Mouse (Mus musculus) retina, postnatal 1 day (tissue): ENCODE data around the gene Cyp2f2.

ENCODE experiments used
- DNase-seq: peaks from one replicate; pipeline ENCODE4 v3.0.0-alpha.2; 2012

Gene Cyp2f2

GRCm38 (mm10) chr7:27156005-27156404, 36.3 kb downstream of the Cyp2f2 start:
- no peak for DNase-seq

GRCm38 (mm10) chr7:27158171-27158570, 38.5 kb downstream of the Cyp2f2 start:
- DNase-seq: no peak

- DNase-seq: no peak
These were observed 39.5 kb downstream of the Cyp2f2 start for GRCm38 (mm10) chr7:27159256-27159655.

GRCm38 (mm10) chr7:27159882-27160281, 40.2 kb downstream of the Cyp2f2 start:
- peak; percentile 96 for DNase-seq

GRCm38 (mm10) chr7:27160921-27161320, 41.2 kb downstream of the Cyp2f2 start:
- no peak for DNase-seq

- DNase-seq: no peak
These were observed 42.0 kb downstream of the Cyp2f2 start for GRCm38 (mm10) chr7:27161744-27162143.

GRCm38 (mm10) chr7:27162780-27163449, 43.2 kb downstream of the Cyp2f2 start:
- DNase-seq: no peak

- no peak for DNase-seq
These were observed 43.7 kb downstream of the Cyp2f2 start for GRCm38 (mm10) chr7:27163450-27163805.

GRCm38 (mm10) chr7:27164112-27164947, 44.6 kb downstream of the Cyp2f2 start:
- no peak for DNase-seq

- no peak for DNase-seq
These were observed 45.4 kb downstream of the Cyp2f2 start for GRCm38 (mm10) chr7:27165007-27165655.

- DNase-seq: no peak
These were observed 46.0 kb downstream of the Cyp2f2 start for GRCm38 (mm10) chr7:27165696-27166095.

GRCm38 (mm10) chr7:27166229-27166613, 46.5 kb downstream of the Cyp2f2 start:
- peak; percentile 87 for DNase-seq

- peak; percentile 95 for DNase-seq
These were observed 47.1 kb downstream of the Cyp2f2 start, which contains the start of gene Egln2 for GRCm38 (mm10) chr7:27166614-27167474. Egln2 (minus strand) TSS chr7:27166802.

- DNase-seq: no peak
These were observed 47.9 kb downstream of the Cyp2f2 start for GRCm38 (mm10) chr7:27167475-27168094.

GRCm38 (mm10) chr7:27168371-27168770, 48.7 kb downstream of the Cyp2f2 start:
- DNase-seq: no peak

GRCm38 (mm10) chr7:27170981-27171380, 51.3 kb downstream of the Cyp2f2 start:
- DNase-seq: no peak

- no peak for DNase-seq
These were observed 54.8 kb downstream of the Cyp2f2 start for GRCm38 (mm10) chr7:27174496-27174895.

GRCm38 (mm10) chr7:27174896-27175295, 55.2 kb downstream of the Cyp2f2 start:
- DNase-seq: no peak

GRCm38 (mm10) chr7:27177942-27178323, 58.2 kb downstream of the Cyp2f2 start:
- no peak for DNase-seq

GRCm38 (mm10) chr7:27178324-27179216, 58.9 kb downstream of the Cyp2f2 start, which contains the start of gene Rab4b:
Rab4b (minus strand) TSS chr7:27178896.
- DNase-seq: peak; percentile 100
